Mouse (Mus musculus) liver, embryonic 12.5 days (tissue): ENCODE data around the gene Mink1. TPM values are rescaled to one million over a fixed set of nuclear protein-coding genes. Genes with fewer than 3 reads are reported as not detected.

Experiments
- ATAC-seq: fragments of 200-750 bp; cut with Nextera tagmentation; 2 replicates; pipeline ENCODE4 v1.8.0; 2017; ENCODE audit warnings: moderate number of reproducible peaks, mild to moderate bottlenecking, moderate library complexity
- H3K27ac ChIP-seq: fragments of 300-500 bp; sonication (generic); 2 replicates; pipeline ENCODE4 v1.5.1; 2016; ENCODE audit warnings: mild to moderate bottlenecking
- H3K27me3 ChIP-seq: fragments of 300-500 bp; sonication (generic); replicated peaks from 2 replicates; pipeline ENCODE4 v1.6.1; 2016; ENCODE audit warnings: mild to moderate bottlenecking, moderate library complexity
- H3K36me3 ChIP-seq: fragments of 300-500 bp; sonication (generic); 2 replicates; pipeline ENCODE4 v1.6.1; 2016; ENCODE audit warnings: mild to moderate bottlenecking, moderate library complexity
- H3K4me1 ChIP-seq: fragments of 300-500 bp; sonication (generic); 2 replicates; pipeline ENCODE4 v1.6.1; 2016
- H3K4me2 ChIP-seq: fragments of 300-500 bp; sonication (generic); 2 replicates; pipeline ENCODE4 v1.6.1; 2016; ENCODE audit warnings: mild to moderate bottlenecking, moderate library complexity
- H3K4me3 ChIP-seq: fragments of 300-500 bp; sonication (generic); 2 replicates; pipeline ENCODE4 v1.5.1; 2016; ENCODE audit warnings: mild to moderate bottlenecking, moderate library complexity
- H3K9ac ChIP-seq: fragments of 300-500 bp; sonication (generic); 2 replicates; pipeline ENCODE4 v1.6.1; 2016; ENCODE audit warnings: mild to moderate bottlenecking, moderate library complexity
- H3K9me3 ChIP-seq: fragments of 300-500 bp; sonication (generic); replicated peaks from 2 replicates; pipeline ENCODE4 v1.6.1; 2016; ENCODE audit warnings: mild to moderate bottlenecking, moderate library complexity
- WGBS: fragments of 180-500 bp; shearing (Covaris S2); methylation state at CpG from one replicate; pipeline ENCODE4 v1.1.7; 2016; ENCODE audit not compliant: insufficient replicate concordance; 5-methylcytosine and 5-hydroxymethylcytosine counted together
- polyA plus RNA-seq: library from polyadenylated mRNA; unstranded; fragments of >200 nt; fragmentation: Nextera tagmentation; extraction: Ambion mirVana; gene quantifications from 2 replicates; pipeline ENCODE4 v1.2.1, GENCODE M21; 2016

The Mink1 gene
- polyA plus RNA-seq, 1 experiment from 2014 or later: 8.3 TPM

GRCm38 (mm10) chr11:70579710-70580357, 17.2 kb downstream of the Mink1 start:
- Histone ChIP-seq H3K4me2 (no peak overlapping the region), H3K36me3 (0 out of 2 replicates have a peak, but pooled peaks cover 2% of the 10 kb centered on the region), H3K4me3 (no peak overlapping the region), H3K27me3 (no peaks in the 10 kb centered on the region), H3K4me1 (peaks cover 54% of the 10 kb centered on the region), H3K27ac (peak overlapping the region; percentile 20; the same call in 1 of the 2 replicates), H3K9ac (no peak overlapping the region), H3K9me3 (no peaks in the 10 kb centered on the region)
- no peak for ATAC-seq
- 61% methylated on average over 9 of the region's 9 CpGs for WGBS

- Histone ChIP-seq H3K9ac (no peak overlapping the region), H3K27ac (peak overlapping the region; percentile 20; the same call in 1 of the 2 replicates), H3K9me3 (no peaks in the 10 kb centered on the region), H3K4me3 (no peak overlapping the region), H3K36me3 (0 out of 2 replicates have a peak, but pooled peaks cover 2% of the 10 kb centered on the region), H3K27me3 (no peaks in the 10 kb centered on the region), H3K4me2 (no peak overlapping the region), H3K4me1 (peaks cover 54% of the 10 kb centered on the region)
- ATAC-seq: no peak
- 40% methylated on average over 5 of the region's 5 CpGs for WGBS
These were observed 17.7 kb downstream of the Mink1 start for GRCm38 (mm10) chr11:70580358-70580720.

DNA sequence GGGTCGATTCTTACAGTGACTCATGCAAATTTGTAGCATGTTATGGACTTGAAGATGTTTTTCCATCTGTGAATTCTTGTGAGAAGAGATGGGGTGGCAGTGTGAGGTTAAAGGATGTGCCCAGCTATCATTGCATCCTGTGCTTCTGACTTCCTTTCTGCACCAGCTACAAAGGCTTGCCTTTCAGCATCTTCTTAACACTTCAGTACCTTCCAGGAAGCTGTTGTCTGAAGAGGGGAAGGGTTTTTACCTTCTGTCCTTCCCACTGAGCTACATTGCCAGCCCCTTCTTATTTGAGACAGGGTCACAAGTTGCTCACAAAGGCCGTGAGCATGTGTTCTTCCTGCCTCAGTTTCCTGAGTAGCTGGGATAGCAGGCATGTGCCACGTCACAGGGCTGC, 18.2 kb downstream of the Mink1 start:
- Histone ChIP-seq H3K27me3 (no peaks in the 10 kb centered on the region), H3K4me3 (no peak overlapping the region), H3K36me3 (0 out of 2 replicates have a peak, but pooled peaks cover 2% of the 10 kb centered on the region), H3K9ac (no peak overlapping the region), H3K4me2 (no peak overlapping the region), H3K9me3 (no peaks in the 10 kb centered on the region), H3K27ac (no peak overlapping the region), H3K4me1 (peaks cover 57% of the 10 kb centered on the region)
- WGBS: 56% methylated on average over 3 of the region's 3 CpGs
- no peak for ATAC-seq

DNA sequence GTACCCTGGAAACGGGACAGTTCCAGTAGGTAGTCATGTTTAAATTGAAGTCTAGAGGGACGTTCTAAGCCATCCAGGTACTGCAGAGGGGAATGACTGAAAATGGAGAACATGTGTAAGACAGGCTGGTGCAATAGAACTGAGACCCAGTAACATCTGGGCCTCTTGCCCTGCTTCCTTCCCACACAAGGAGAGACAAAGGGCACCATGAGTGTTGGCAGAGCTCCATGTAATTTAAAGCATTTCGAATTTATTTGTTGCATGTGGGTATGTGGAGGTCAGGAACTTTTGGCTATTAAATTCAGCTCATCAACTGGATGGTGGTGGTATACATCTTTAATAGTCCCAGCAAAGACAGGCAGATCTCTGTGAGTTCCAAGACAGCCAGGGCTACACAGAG, 19.5 kb downstream of the Mink1 start:
- no peak for ATAC-seq

GRCm38 (mm10) chr11:70583022-70583714, 20.5 kb downstream of the Mink1 start:
- Histone ChIP-seq H3K27ac (peak overlapping the region; percentile 34; the same call in 1 of the 2 replicates), H3K4me1 (peaks cover 58% of the 10 kb centered on the region), H3K9ac (no peak overlapping the region), H3K36me3 (0 out of 2 replicates have a peak, but pooled peaks cover 7% of the 10 kb centered on the region), H3K4me2 (no peak overlapping the region), H3K27me3 (no peaks in the 10 kb centered on the region), H3K4me3 (no peak overlapping the region), H3K9me3 (no peaks in the 10 kb centered on the region)
- WGBS: 38% methylated on average over 6 of the region's 6 CpGs
- no peak for ATAC-seq

More for the DNA sequence above, 19.5 kb downstream of the Mink1 start:
- 65% methylated on average over 3 of the region's 3 CpGs for WGBS
- no peak overlapping the region for H3K27ac ChIP-seq
- H3K4me3 ChIP-seq: no peak overlapping the region
- H3K27me3 ChIP-seq: no peaks in the 10 kb centered on the region
- no peak overlapping the region for H3K4me2 ChIP-seq
- no peaks in the 10 kb centered on the region for H3K9me3 ChIP-seq
- peaks cover 67% of the 10 kb centered on the region for H3K4me1 ChIP-seq
- 0 out of 2 replicates have a peak, but pooled peaks cover 2% of the 10 kb centered on the region for H3K36me3 ChIP-seq
- no peak overlapping the region for H3K9ac ChIP-seq

DNA sequence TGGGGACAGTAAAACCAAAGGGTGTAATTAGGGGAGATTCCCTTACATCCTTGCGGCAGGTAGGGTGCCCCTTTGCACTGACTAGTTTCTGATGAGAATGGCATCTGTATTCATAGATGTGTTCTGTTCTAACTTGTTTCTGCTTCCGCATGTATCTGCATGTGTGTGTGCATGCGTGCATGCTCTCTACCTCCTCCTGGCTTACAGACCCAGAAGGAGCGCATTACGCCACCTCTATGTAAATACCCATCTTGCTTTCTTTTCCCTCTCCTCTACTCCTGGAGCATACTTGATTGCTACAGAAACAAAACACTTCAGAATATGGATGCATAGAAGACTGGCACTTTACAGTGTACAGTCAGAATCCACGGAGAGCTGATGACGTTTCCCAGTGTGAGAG, 21.1 kb downstream of the Mink1 start:
- H3K27me3 ChIP-seq: no peaks in the 10 kb centered on the region
- H3K4me2 ChIP-seq: no peak overlapping the region
- H3K4me1 ChIP-seq: peaks cover 52% of the 10 kb centered on the region
- no peak for ATAC-seq
- H3K9me3 ChIP-seq: no peaks in the 10 kb centered on the region
- H3K27ac ChIP-seq: peak overlapping the region; percentile 34; the same call in 1 of the 2 replicates
- H3K4me3 ChIP-seq: no peak overlapping the region
- H3K9ac ChIP-seq: no peak overlapping the region
- WGBS: 87% methylated on average over 7 of the region's 7 CpGs
- H3K36me3 ChIP-seq: 0 out of 2 replicates have a peak, but pooled peaks cover 7% of the 10 kb centered on the region

DNA sequence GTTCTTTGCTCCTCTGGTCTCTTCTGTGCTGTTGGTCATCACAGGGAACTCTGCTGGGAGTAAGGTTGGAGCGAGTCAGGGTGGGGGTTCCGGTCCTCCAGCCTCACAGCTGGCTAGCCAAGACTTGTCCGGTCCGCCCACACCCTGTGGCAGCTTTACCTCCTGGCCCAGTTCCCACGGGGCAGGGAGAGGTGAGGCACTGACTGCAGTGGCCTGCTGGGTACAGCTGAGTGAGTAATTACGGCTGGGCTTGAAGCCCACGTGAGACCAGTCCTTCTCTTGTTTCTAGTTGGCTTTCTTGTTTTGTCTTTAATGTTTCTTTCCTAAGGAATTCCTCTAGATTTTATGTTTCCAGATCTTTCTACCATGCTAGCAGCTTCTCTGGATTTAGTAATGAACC, 22.8 kb downstream of the Mink1 start:
- ATAC-seq: no peak
- Histone ChIP-seq H3K27me3 (no peaks in the 10 kb centered on the region), H3K4me3 (no peak overlapping the region), H3K4me1 (peaks cover 36% of the 10 kb centered on the region), H3K9me3 (no peaks in the 10 kb centered on the region), H3K4me2 (no peak overlapping the region), H3K9ac (no peak overlapping the region), H3K36me3 (0 out of 2 replicates have a peak, but pooled peaks cover 7% of the 10 kb centered on the region), H3K27ac (no peak overlapping the region)
- WGBS: 73% methylated on average over 7 of the region's 7 CpGs

DNA sequence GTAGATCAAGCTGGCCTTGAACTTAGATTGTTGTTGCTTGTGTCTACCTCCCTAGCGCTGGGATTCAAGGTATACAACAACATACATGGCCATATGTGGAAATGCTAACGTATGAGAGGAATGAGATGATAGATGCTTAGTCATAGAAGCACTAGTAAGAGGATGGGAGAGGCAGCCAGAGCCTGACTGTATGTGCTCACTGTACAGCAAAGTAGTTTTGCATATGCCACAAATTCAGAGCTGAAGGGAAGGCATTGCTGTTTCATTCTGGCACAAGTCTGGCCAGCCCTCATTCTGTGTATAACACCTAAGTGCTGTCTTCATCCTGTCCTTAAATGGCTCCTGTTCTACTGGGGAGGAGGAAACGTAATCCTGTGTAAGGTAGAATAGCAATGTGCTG, 23.6 kb downstream of the Mink1 start:
- H3K9ac ChIP-seq: no peak overlapping the region
- peaks cover 33% of the 10 kb centered on the region for H3K4me1 ChIP-seq
- no peak overlapping the region for H3K4me3 ChIP-seq
- H3K27me3 ChIP-seq: no peaks in the 10 kb centered on the region
- WGBS: 72% methylated on average over 3 of the region's 3 CpGs
- H3K4me2 ChIP-seq: no peak overlapping the region
- H3K27ac ChIP-seq: no peak overlapping the region
- H3K36me3 ChIP-seq: 0 out of 2 replicates have a peak, but pooled peaks cover 7% of the 10 kb centered on the region
- ATAC-seq: no peak
- no peaks in the 10 kb centered on the region for H3K9me3 ChIP-seq

GRCm38 (mm10) chr11:70586954-70587353, 24.3 kb downstream of the Mink1 start:
- H3K9me3 ChIP-seq: no peaks in the 10 kb centered on the region
- H3K4me1 ChIP-seq: peaks cover 38% of the 10 kb centered on the region
- 59% methylated on average over 5 of the region's 5 CpGs for WGBS
- no peak overlapping the region for H3K27ac ChIP-seq
- no peak overlapping the region for H3K9ac ChIP-seq
- no peak overlapping the region for H3K4me2 ChIP-seq
- no peak overlapping the region for H3K4me3 ChIP-seq
- H3K27me3 ChIP-seq: no peaks in the 10 kb centered on the region
- no peak for ATAC-seq
- 0 out of 2 replicates have a peak, but pooled peaks cover 5% of the 10 kb centered on the region for H3K36me3 ChIP-seq

DNA sequence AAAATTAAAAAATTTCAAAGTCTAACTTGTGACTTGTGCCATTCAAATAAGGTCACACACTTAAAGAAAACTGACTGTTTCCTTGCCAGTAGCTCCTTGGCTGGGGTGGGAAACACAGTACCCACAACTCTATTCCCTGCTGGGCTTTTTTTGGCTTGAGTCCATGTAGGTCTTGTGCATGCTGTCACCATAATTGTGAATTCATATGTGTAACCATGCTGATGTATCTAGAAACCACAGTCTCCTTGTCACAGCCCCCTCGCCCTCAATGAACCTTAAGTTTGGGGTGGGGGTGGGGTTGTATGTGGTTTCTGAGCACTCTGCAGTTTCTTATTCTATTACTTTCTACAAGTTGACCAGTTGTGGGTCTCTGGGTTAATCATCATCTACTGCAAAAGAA, 29.1 kb downstream of the Mink1 start:
- 48% methylated on average over 1 of the region's 1 CpGs for WGBS

GRCm38 (mm10) chr11:70594253-70594989, 31.7 kb downstream of the Mink1 start:
- Histone ChIP-seq H3K9ac (no peak overlapping the region), H3K36me3 (peaks cover 29% of the 10 kb centered on the region), H3K9me3 (no peaks in the 10 kb centered on the region), H3K27me3 (no peaks in the 10 kb centered on the region), H3K4me1 (peaks cover 55% of the 10 kb centered on the region), H3K4me2 (no peak overlapping the region), H3K4me3 (no peak overlapping the region), H3K27ac (no peak overlapping the region)
- ATAC-seq: no peak
- 57% methylated on average over 15 of the region's 15 CpGs for WGBS

More for the DNA sequence above, 29.1 kb downstream of the Mink1 start:
- no peak overlapping the region for H3K4me2 ChIP-seq
- H3K36me3 ChIP-seq: peaks cover 10% of the 10 kb centered on the region; the same call in 1 of the 2 replicates
- no peak overlapping the region for H3K9ac ChIP-seq
- H3K4me1 ChIP-seq: peaks cover 47% of the 10 kb centered on the region
- H3K9me3 ChIP-seq: no peaks in the 10 kb centered on the region
- H3K4me3 ChIP-seq: no peak overlapping the region
- no peak for ATAC-seq
- no peaks in the 10 kb centered on the region for H3K27me3 ChIP-seq
- no peak overlapping the region for H3K27ac ChIP-seq

DNA sequence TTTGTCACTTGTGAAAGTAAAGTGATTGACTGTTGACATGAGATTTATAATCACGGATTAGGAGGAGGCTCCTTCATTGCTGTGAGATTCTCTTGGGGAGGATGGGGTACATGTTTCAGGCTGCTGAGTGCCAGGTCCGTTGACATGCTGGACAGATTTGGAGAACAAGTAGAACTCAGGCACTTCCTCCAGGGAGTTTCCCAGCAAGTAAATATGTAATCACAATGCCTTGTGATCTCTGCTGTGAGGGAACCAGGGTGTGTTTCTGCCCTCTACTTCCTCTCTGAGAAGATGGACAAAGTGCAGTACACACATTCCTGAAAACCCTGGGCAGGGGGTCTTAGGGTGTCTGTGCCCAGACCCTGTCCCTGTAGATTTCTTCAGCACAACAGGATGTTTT, 33.0 kb downstream of the Mink1 start:
- H3K27me3 ChIP-seq: no peaks in the 10 kb centered on the region
- 58% methylated on average over 2 of the region's 2 CpGs for WGBS
- no peak overlapping the region for H3K9ac ChIP-seq
- H3K9me3 ChIP-seq: no peaks in the 10 kb centered on the region
- no peak for ATAC-seq
- H3K4me2 ChIP-seq: no peak overlapping the region
- H3K36me3 ChIP-seq: peaks cover 39% of the 10 kb centered on the region
- peaks cover 55% of the 10 kb centered on the region for H3K4me1 ChIP-seq
- no peak overlapping the region for H3K4me3 ChIP-seq
- H3K27ac ChIP-seq: no peak overlapping the region
